Mouse (Mus musculus) heart, embryonic 14.5 days (tissue): Measurements from ENCODE around the gene Zfp609. TPM values are rescaled to one million over a fixed set of nuclear protein-coding genes. Genes with fewer than 3 reads are reported as not detected.
"Not testable (repeated sequence)": the region's sequence is repeated elsewhere in the genome, so short reads cannot be mapped to it uniquely, and the experiment has no call there.

ENCODE experiments used
- ATAC-seq: fragments of 200-750 bp; cut with Nextera tagmentation; 2 replicates; pipeline ENCODE4 v1.8.0; 2017; ENCODE audit warnings: low read depth, moderate TSS enrichment; ENCODE audit not compliant: insufficient number of reproducible peaks, insufficient read depth, low FRiP score
- H3K27ac ChIP-seq, 2 experiments: fragments of 200-500 bp in 1 of 2; fragments of 300-500 bp in 1 of 2; sonication (generic) in 1 of 2; replicated peaks in 1 of 2; 2 replicates each; pipeline ENCODE4 v1.5.1; 2012 to 2014; ENCODE audit warnings: low read depth in 2 of 2, low read length in 2 of 2, control low read depth in 1 of 2, mild to moderate bottlenecking in 1 of 2, mixed read lengths in 1 of 2; ENCODE audit not compliant: control insufficient read depth in 1 of 2, insufficient read depth in 1 of 2
- H3K27me3 ChIP-seq: fragments of 300-500 bp; sonication (generic); 2 replicates; pipeline ENCODE4 v1.6.1; 2014; ENCODE audit warnings: mild to moderate bottlenecking, low read length, control low read depth; ENCODE audit not compliant: control insufficient read depth, insufficient read depth
- H3K36me3 ChIP-seq: fragments of 300-500 bp; sonication (generic); 2 replicates; pipeline ENCODE4 v1.6.1; 2014; ENCODE audit warnings: mild to moderate bottlenecking, control low read depth, low read length, mixed read lengths; ENCODE audit not compliant: control insufficient read depth, insufficient read depth
- H3K4me1 ChIP-seq, 2 experiments: fragments of 200-500 bp in 1 of 2; fragments of 300-500 bp in 1 of 2; sonication (generic) in 1 of 2; 2 replicates each; pipeline ENCODE4 v1.6.1; 2012 to 2014; ENCODE audit warnings: low read length in 2 of 2, control low read depth in 1 of 2, mixed read lengths in 1 of 2; ENCODE audit not compliant: control insufficient read depth in 2 of 2, insufficient read depth in 2 of 2
- H3K4me2 ChIP-seq: fragments of 300-500 bp; sonication (generic); 2 replicates; pipeline ENCODE4 v1.6.1; 2014; ENCODE audit warnings: mild to moderate bottlenecking, low read length
- H3K4me3 ChIP-seq, 2 experiments: fragments of 200-500 bp in 1 of 2; fragments of 300-500 bp in 1 of 2; sonication (generic) in 1 of 2; 2 replicates each; pipeline ENCODE4 v1.5.1; 2012 to 2014; ENCODE audit warnings: low read length in 2 of 2, mild to moderate bottlenecking in 2 of 2, control low read depth in 1 of 2, low read depth in 1 of 2, moderate library complexity in 1 of 2; ENCODE audit not compliant: control insufficient read depth in 1 of 2, insufficient read depth in 1 of 2
- H3K9ac ChIP-seq: fragments of 300-500 bp; sonication (generic); 2 replicates; pipeline ENCODE4 v1.6.1; 2014; ENCODE audit warnings: mild to moderate bottlenecking, low read length
- H3K9me3 ChIP-seq: fragments of 300-500 bp; sonication (generic); 2 replicates; pipeline ENCODE4 v1.6.1; 2016; ENCODE audit warnings: low read length, control low read depth; ENCODE audit not compliant: control insufficient read depth
- WGBS: fragments of 180-500 bp; shearing (Covaris S2); extraction: QIAGEN DNeasy Blood & Tissue Kit; methylation state at CpG from one replicate; pipeline ENCODE4 v1.1.7; 2014; 5-methylcytosine and 5-hydroxymethylcytosine counted together
- polyA plus RNA-seq: library from polyadenylated mRNA; unstranded; fragments of >200 nt; fragmentation: Nextera tagmentation; extraction: Ambion mirVana; gene quantifications from 2 replicates; pipeline ENCODE4 v1.2.1, GENCODE M21; 2014

Gene Zfp609
- polyA plus RNA-seq, 1 experiment from 2014 or later, result 6.1 TPM

GRCm38 (mm10) chr9:65786885-65787787, 40.2 kb downstream of the Zfp609 start:
- ATAC-seq, result peak; percentile 56

GRCm38 (mm10) chr9:65785772-65786368, 41.5 kb downstream of the Zfp609 start:
- Histone ChIP-seq H3K4me2 (peak overlapping the region; percentile 50; the same call in 1 of the 2 replicates), H3K27me3 (no peaks in the 10 kb centered on the region), H3K9me3 (no peaks in the 10 kb centered on the region), H3K27ac (no peak overlapping the region), H3K9ac (peak overlapping the region; percentile 7; the same call in 1 of the 2 replicates), H3K4me1 (peaks cover 11 to 55% of the 10 kb centered on the region in 2 experiments), H3K36me3 (no peaks in the 10 kb centered on the region), H3K4me3 (no peak overlapping the region)
- no peak for ATAC-seq
- WGBS, result 38% methylated on average over 4 of the region's 4 CpGs

More at GRCm38 (mm10) chr9:65786885-65787787, 40.2 kb downstream of the Zfp609 start:
- no peaks in the 10 kb centered on the region for H3K9me3 ChIP-seq
- H3K4me1 ChIP-seq, result peaks cover 18 to 67% of the 10 kb centered on the region in 2 experiments
- 14% methylated on average over 8 of the region's 8 CpGs for WGBS
- peak overlapping the region; percentile 53 to 81 for H3K27ac ChIP-seq
- H3K4me3 ChIP-seq, result peak overlapping the region in 1 of 2 experiments; percentile 9; a peak in 1 of 4 replicates
- H3K36me3 ChIP-seq, result no peaks in the 10 kb centered on the region
- H3K9ac ChIP-seq, result peak overlapping the region; percentile 38; the same call in 1 of the 2 replicates
- peak overlapping the region; percentile 50 for H3K4me2 ChIP-seq
- no peaks in the 10 kb centered on the region for H3K27me3 ChIP-seq

GRCm38 (mm10) chr9:65779619-65780018, 47.7 kb downstream of the Zfp609 start:
- 90% methylated on average over 3 of the region's 3 CpGs for WGBS
- not testable (repeated sequence) for H3K36me3 ChIP-seq, H3K9ac ChIP-seq, H3K4me2 ChIP-seq, H3K4me3 ChIP-seq, H3K9me3 ChIP-seq, ATAC-seq, H3K27ac ChIP-seq, H3K27me3 ChIP-seq
- H3K4me1 ChIP-seq, result peaks cover 9 to 24% of the 10 kb centered on the region in 2 experiments

- Histone ChIP-seq H3K27ac (no peak overlapping the region), H3K9ac (no peak overlapping the region), H3K27me3 (no peaks in the 10 kb centered on the region), H3K36me3 (no peaks in the 10 kb centered on the region), H3K4me2 (no peak overlapping the region), H3K4me1 (peaks cover 7 to 12% of the 10 kb centered on the region in 2 experiments), H3K4me3 (no peak overlapping the region), H3K9me3 (peaks cover 7% of the 10 kb centered on the region; the same call in 1 of the 2 replicates)
- ATAC-seq, result no peak
- 14% methylated on average over 1 of the region's 1 CpGs for WGBS
Observed at GRCm38 (mm10) chr9:65776874-65777432, 50.4 kb downstream of the Zfp609 start.

- H3K4me1 ChIP-seq, result peaks cover 9 to 15% of the 10 kb centered on the region in 2 experiments
- no peak for ATAC-seq
- WGBS, result 27% methylated on average over 8 of the region's 8 CpGs
- no peak overlapping the region for H3K4me2 ChIP-seq
- H3K36me3 ChIP-seq, result no peaks in the 10 kb centered on the region
- no peak overlapping the region for H3K27ac ChIP-seq
- H3K27me3 ChIP-seq, result no peaks in the 10 kb centered on the region
- peaks cover 7% of the 10 kb centered on the region; the same call in 1 of the 2 replicates for H3K9me3 ChIP-seq
- H3K4me3 ChIP-seq, result no peak overlapping the region
- H3K9ac ChIP-seq, result no peak overlapping the region
Observed at GRCm38 (mm10) chr9:65776137-65776872, 51.1 kb downstream of the Zfp609 start.

- H3K9ac ChIP-seq, result no peak overlapping the region
- no peak for ATAC-seq
- peaks cover 12 to 24% of the 10 kb centered on the region in 2 experiments for H3K4me1 ChIP-seq
- H3K27me3 ChIP-seq, result no peaks in the 10 kb centered on the region
- no peaks in the 10 kb centered on the region for H3K36me3 ChIP-seq
- no peak overlapping the region for H3K4me2 ChIP-seq
- H3K4me3 ChIP-seq, result no peak overlapping the region
- 96% methylated on average over 7 of the region's 7 CpGs for WGBS
- peaks cover 7% of the 10 kb centered on the region; the same call in 1 of the 2 replicates for H3K9me3 ChIP-seq
- no peak overlapping the region for H3K27ac ChIP-seq
Observed at GRCm38 (mm10) chr9:65773783-65774182, 53.6 kb downstream of the Zfp609 start.
